Mouse (Mus musculus): Measurements from ENCODE around the gene Hcrt. TPM values are rescaled to one million over a fixed set of nuclear protein-coding genes. Genes with fewer than 3 reads are reported as not detected.

Hcrt gene
- total and polyA plus RNA-seq, 3 experiments: not detected

- DNase-seq (ENCODE audit: low spot score) (no peak), ATAC-seq (ENCODE audit: extremely low read depth, insufficient number of reproducible peaks, low FRiP score, poor library complexity, severe bottlenecking) (no peak)
- Histone ChIP-seq H3K9me3 (replicated peaks) (no peaks in the 10 kb centered on the region), H3K4me1 (ENCODE audit: insufficient read depth, low read depth, low read length) (peaks cover 13% of the 10 kb centered on the region), H3K27me3 (ENCODE audit: insufficient read depth, low read length) (peaks cover 66% of the 10 kb centered on the region), H3K4me3 (ENCODE audit: low read depth, low read length) (no peak overlapping the region), H3K36me3 (replicated peaks) (peaks cover 3% of the 10 kb centered on the region)
- TF ChIP-seq GATA1 (IDR thresholded peaks at IDR 0.05; ENCODE audit: borderline replicate concordance, low read length) (no peak), TAL1 (conservative IDR thresholded peaks at IDR 0.05; ENCODE audit: low read depth, low read length) (no peak), POLR2AphosphoS5 (IDR thresholded peaks at IDR 0.05; ENCODE audit: insufficient replicate concordance, low read depth, low read length) (no peak), CTCF (IDR thresholded peaks at IDR 0.05; ENCODE audit: low read depth, low read length) (no peak), GATA2 (IDR thresholded peaks at IDR 0.05; ENCODE audit: borderline replicate concordance, low read depth, low read length) (no peak)
Measured at GRCm38 (mm10) chr11:100754021-100754692, 8.6 kb downstream of the Hcrt start.

- Histone ChIP-seq H3K4me3 (ENCODE audit: low read depth, low read length) (no peak overlapping the region), H3K9me3 (replicated peaks) (no peaks in the 10 kb centered on the region), H3K4me1 (ENCODE audit: insufficient read depth, low read depth, low read length) (peaks cover 20% of the 10 kb centered on the region), H3K27me3 (ENCODE audit: insufficient read depth, low read length) (peaks cover 62% of the 10 kb centered on the region), H3K36me3 (replicated peaks) (peaks cover 3% of the 10 kb centered on the region)
- ATAC-seq (ENCODE audit: extremely low read depth, insufficient number of reproducible peaks, low FRiP score, poor library complexity, severe bottlenecking) (no peak), DNase-seq (ENCODE audit: low spot score) (no peak)
- TF ChIP-seq POLR2AphosphoS5 (IDR thresholded peaks at IDR 0.05; ENCODE audit: insufficient replicate concordance, low read depth, low read length): no peak
- TF ChIP-seq CTCF (IDR thresholded peaks at IDR 0.05; ENCODE audit: low read depth, low read length): no peak
- no peak for TF ChIP-seq TAL1 (conservative IDR thresholded peaks at IDR 0.05; ENCODE audit: low read depth, low read length)
- no peak for TF ChIP-seq GATA2 (IDR thresholded peaks at IDR 0.05; ENCODE audit: borderline replicate concordance, low read depth, low read length)
- no peak for TF ChIP-seq GATA1 (IDR thresholded peaks at IDR 0.05; ENCODE audit: borderline replicate concordance, low read length)
Measured at GRCm38 (mm10) chr11:100752294-100752693, 10.4 kb downstream of the Hcrt start.

GRCm38 (mm10) chr11:100750127-100750526 is 12.6 kb downstream of the Hcrt start:
- no peak for TF ChIP-seq POLR2AphosphoS5 (IDR thresholded peaks at IDR 0.05; ENCODE audit: insufficient replicate concordance, low read depth, low read length)
- no peak for TF ChIP-seq CTCF (IDR thresholded peaks at IDR 0.05; ENCODE audit: low read depth, low read length)
- TF ChIP-seq GATA2 (IDR thresholded peaks at IDR 0.05; ENCODE audit: borderline replicate concordance, low read depth, low read length): no peak
- TF ChIP-seq GATA1 (IDR thresholded peaks at IDR 0.05; ENCODE audit: borderline replicate concordance, low read length): no peak
- TF ChIP-seq TAL1 (conservative IDR thresholded peaks at IDR 0.05; ENCODE audit: low read depth, low read length): no peak
- peaks cover 3% of the 10 kb centered on the region for H3K36me3 ChIP-seq (replicated peaks)
- H3K4me1 ChIP-seq (ENCODE audit: insufficient read depth, low read depth, low read length): peaks cover 26% of the 10 kb centered on the region
- ATAC-seq (ENCODE audit: extremely low read depth, insufficient number of reproducible peaks, low FRiP score, poor library complexity, severe bottlenecking): no peak
- H3K9me3 ChIP-seq (replicated peaks): no peaks in the 10 kb centered on the region
- no peak overlapping the region for H3K4me3 ChIP-seq (ENCODE audit: low read depth, low read length)
- H3K27me3 ChIP-seq (ENCODE audit: insufficient read depth, low read length): peaks cover 50% of the 10 kb centered on the region
- no peak for DNase-seq (ENCODE audit: low spot score)

GRCm38 (mm10) chr11:100749469-100749868 is 13.3 kb downstream of the Hcrt start:
- Histone ChIP-seq H3K4me3 (ENCODE audit: low read depth, low read length) (no peak overlapping the region), H3K27me3 (ENCODE audit: insufficient read depth, low read length) (peaks cover 45% of the 10 kb centered on the region), H3K9me3 (replicated peaks) (no peaks in the 10 kb centered on the region), H3K36me3 (replicated peaks) (peaks cover 3% of the 10 kb centered on the region), H3K4me1 (ENCODE audit: insufficient read depth, low read depth, low read length) (peaks cover 26% of the 10 kb centered on the region)
- TF ChIP-seq TAL1 (conservative IDR thresholded peaks at IDR 0.05; ENCODE audit: low read depth, low read length): no peak
- no peak for TF ChIP-seq GATA2 (IDR thresholded peaks at IDR 0.05; ENCODE audit: borderline replicate concordance, low read depth, low read length)
- TF ChIP-seq POLR2AphosphoS5 (IDR thresholded peaks at IDR 0.05; ENCODE audit: insufficient replicate concordance, low read depth, low read length): no peak
- TF ChIP-seq GATA1 (IDR thresholded peaks at IDR 0.05; ENCODE audit: borderline replicate concordance, low read length): no peak
- no peak for TF ChIP-seq CTCF (IDR thresholded peaks at IDR 0.05; ENCODE audit: low read depth, low read length)
- DNase-seq (ENCODE audit: low spot score): no peak
- ATAC-seq (ENCODE audit: extremely low read depth, insufficient number of reproducible peaks, low FRiP score, poor library complexity, severe bottlenecking): no peak

GRCm38 (mm10) chr11:100748620-100749019 is 14.1 kb downstream of the Hcrt start:
- ATAC-seq (ENCODE audit: extremely low read depth, insufficient number of reproducible peaks, low FRiP score, poor library complexity, severe bottlenecking) (no peak), DNase-seq (ENCODE audit: low spot score) (no peak)
- no peak overlapping the region for H3K4me3 ChIP-seq (ENCODE audit: low read depth, low read length)
- H3K27me3 ChIP-seq (ENCODE audit: insufficient read depth, low read length): peaks cover 41% of the 10 kb centered on the region
- no peaks in the 10 kb centered on the region for H3K9me3 ChIP-seq (replicated peaks)
- H3K4me1 ChIP-seq (ENCODE audit: insufficient read depth, low read depth, low read length): peaks cover 26% of the 10 kb centered on the region
- peaks cover 3% of the 10 kb centered on the region for H3K36me3 ChIP-seq (replicated peaks)
- no peak for TF ChIP-seq CTCF (IDR thresholded peaks at IDR 0.05; ENCODE audit: low read depth, low read length)
- no peak for TF ChIP-seq POLR2AphosphoS5 (IDR thresholded peaks at IDR 0.05; ENCODE audit: insufficient replicate concordance, low read depth, low read length)
- TF ChIP-seq TAL1 (conservative IDR thresholded peaks at IDR 0.05; ENCODE audit: low read depth, low read length): no peak
- no peak for TF ChIP-seq GATA1 (IDR thresholded peaks at IDR 0.05; ENCODE audit: borderline replicate concordance, low read length)
- no peak for TF ChIP-seq GATA2 (IDR thresholded peaks at IDR 0.05; ENCODE audit: borderline replicate concordance, low read depth, low read length)

- TF ChIP-seq GATA2 (IDR thresholded peaks at IDR 0.05; ENCODE audit: borderline replicate concordance, low read depth, low read length) (no peak), TAL1 (conservative IDR thresholded peaks at IDR 0.05; ENCODE audit: low read depth, low read length) (no peak), GATA1 (IDR thresholded peaks at IDR 0.05; ENCODE audit: borderline replicate concordance, low read length) (no peak), POLR2AphosphoS5 (IDR thresholded peaks at IDR 0.05; ENCODE audit: insufficient replicate concordance, low read depth, low read length) (no peak), CTCF (IDR thresholded peaks at IDR 0.05; ENCODE audit: low read depth, low read length) (no peak)
- DNase-seq (ENCODE audit: low spot score): no peak
- peaks cover 39% of the 10 kb centered on the region for H3K27me3 ChIP-seq (ENCODE audit: insufficient read depth, low read length)
- no peak overlapping the region for H3K4me3 ChIP-seq (ENCODE audit: low read depth, low read length)
- peaks cover 3% of the 10 kb centered on the region for H3K36me3 ChIP-seq (replicated peaks)
- peaks cover 26% of the 10 kb centered on the region for H3K4me1 ChIP-seq (ENCODE audit: insufficient read depth, low read depth, low read length)
- ATAC-seq (ENCODE audit: extremely low read depth, insufficient number of reproducible peaks, low FRiP score, poor library complexity, severe bottlenecking): no peak
- H3K9me3 ChIP-seq (replicated peaks): no peaks in the 10 kb centered on the region
Measured at GRCm38 (mm10) chr11:100747114-100747513, 15.6 kb downstream of the Hcrt start.

Measured in G1E (cell line).